Mouse (Mus musculus) midbrain, embryonic 16.5 days (tissue): ENCODE data around the gene Sh3kbp1. TPM values are rescaled to one million over a fixed set of nuclear protein-coding genes. Genes with fewer than 3 reads are reported as not detected.

Experiments
- ATAC-seq: fragments of 200-750 bp; cut with Nextera tagmentation; 2 replicates; pipeline ENCODE4 v1.8.0; 2017; ENCODE audit warnings: moderate TSS enrichment
- H3K27ac ChIP-seq: fragments of 300-500 bp; sonication (generic); 2 replicates; pipeline ENCODE4 v1.5.1; 2014; ENCODE audit warnings: mild to moderate bottlenecking, low read length, mixed read lengths
- H3K27me3 ChIP-seq: fragments of 300-500 bp; sonication (generic); 2 replicates; pipeline ENCODE4 v1.6.1; 2014; ENCODE audit warnings: low read depth, low read length, mixed read lengths; ENCODE audit not compliant: control insufficient read depth, insufficient read depth
- H3K36me3 ChIP-seq: fragments of 300-500 bp; sonication (generic); 2 replicates; pipeline ENCODE4 v1.6.1; 2014; ENCODE audit warnings: mild to moderate bottlenecking, low read length, moderate library complexity, mixed read lengths; ENCODE audit not compliant: control insufficient read depth, insufficient read depth
- H3K4me1 ChIP-seq: fragments of 300-500 bp; sonication (generic); 2 replicates; pipeline ENCODE4 v1.6.1; 2014; ENCODE audit warnings: mild to moderate bottlenecking, low read length, mixed read lengths; ENCODE audit not compliant: control insufficient read depth, insufficient read depth
- H3K4me2 ChIP-seq: fragments of 300-500 bp; sonication (generic); 2 replicates; pipeline ENCODE4 v1.6.1; 2014; ENCODE audit warnings: mild to moderate bottlenecking, low read length, mixed read lengths
- H3K4me3 ChIP-seq: fragments of 300-500 bp; sonication (generic); 2 replicates; pipeline ENCODE4 v1.5.1; 2014; ENCODE audit warnings: low read depth, mild to moderate bottlenecking, low read length, moderate library complexity, mixed read lengths
- H3K9ac ChIP-seq: fragments of 300-500 bp; sonication (generic); 2 replicates; pipeline ENCODE4 v1.6.1; 2014; ENCODE audit warnings: low read depth, low read length, mixed read lengths
- H3K9me3 ChIP-seq: fragments of 300-500 bp; sonication (generic); replicated peaks from 2 replicates; pipeline ENCODE4 v1.6.1; 2014; ENCODE audit warnings: mild to moderate bottlenecking, low read length, mixed read lengths; ENCODE audit not compliant: control insufficient read depth, poor library complexity, severe bottlenecking
- WGBS: fragments of 180-500 bp; shearing (Covaris S2); extraction: QIAGEN DNeasy Blood & Tissue Kit; methylation state at CpG from one replicate; pipeline ENCODE4 v1.1.7; 2014; 5-methylcytosine and 5-hydroxymethylcytosine counted together
- polyA plus RNA-seq: library from polyadenylated mRNA; unstranded; fragments of >200 nt; fragmentation: Nextera tagmentation; extraction: Ambion mirVana; gene quantifications from 2 replicates; pipeline ENCODE4 v1.2.1, GENCODE M21; 2015

Sh3kbp1 gene
- polyA plus RNA-seq, 1 experiment from 2014 or later: 46.3 TPM

GRCm38 (mm10) chrX:159744620-159745019 lies 117.5 kb downstream of the Sh3kbp1 start:
- Histone ChIP-seq H3K9me3 (no peaks in the 10 kb centered on the region), H3K27ac (no peak overlapping the region), H3K4me3 (no peak overlapping the region), H3K27me3 (no peaks in the 10 kb centered on the region), H3K4me1 (no peaks in the 10 kb centered on the region), H3K4me2 (no peak overlapping the region), H3K9ac (no peak overlapping the region), H3K36me3 (no peaks in the 10 kb centered on the region)
- ATAC-seq: no peak
- WGBS: 27% methylated on average over 3 of the region's 3 CpGs

- Histone ChIP-seq H3K27ac (no peak overlapping the region), H3K9me3 (no peaks in the 10 kb centered on the region), H3K36me3 (no peaks in the 10 kb centered on the region), H3K4me2 (no peak overlapping the region), H3K27me3 (no peaks in the 10 kb centered on the region), H3K4me3 (no peak overlapping the region), H3K4me1 (no peaks in the 10 kb centered on the region), H3K9ac (no peak overlapping the region)
- no peak for ATAC-seq
- 89% methylated on average over 1 of the region's 1 CpGs for WGBS
These were observed 124.8 kb downstream of the Sh3kbp1 start for GRCm38 (mm10) chrX:159751834-159752233.

DNA sequence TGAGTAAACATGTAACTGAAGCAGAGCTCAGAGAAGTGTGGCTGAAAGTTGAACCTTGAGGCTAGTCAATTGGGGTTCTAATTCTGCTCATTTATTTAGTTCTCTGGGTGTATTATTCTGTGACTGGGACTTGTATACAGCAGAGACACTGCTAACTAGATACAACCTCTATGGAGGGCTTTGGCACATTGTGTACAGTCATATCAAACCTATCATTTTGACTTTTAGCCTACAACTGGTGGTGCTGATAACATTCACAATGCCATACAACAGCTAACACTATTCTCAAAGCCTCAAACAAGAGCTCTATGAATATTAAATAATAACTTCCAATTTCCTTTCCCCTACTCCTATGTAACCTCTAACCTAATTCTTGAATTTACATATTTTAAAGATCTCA lies 129.2 kb downstream of the Sh3kbp1 start:
- no peak overlapping the region for H3K9ac ChIP-seq
- H3K27me3 ChIP-seq: no peaks in the 10 kb centered on the region
- no peak overlapping the region for H3K4me3 ChIP-seq
- ATAC-seq: no peak
- H3K36me3 ChIP-seq: no peaks in the 10 kb centered on the region
- no peak overlapping the region for H3K4me2 ChIP-seq
- H3K9me3 ChIP-seq: no peaks in the 10 kb centered on the region
- no peak overlapping the region for H3K27ac ChIP-seq
- H3K4me1 ChIP-seq: no peaks in the 10 kb centered on the region

- Histone ChIP-seq H3K4me2 (no peak overlapping the region), H3K4me1 (no peaks in the 10 kb centered on the region), H3K9me3 (no peaks in the 10 kb centered on the region), H3K36me3 (no peaks in the 10 kb centered on the region), H3K4me3 (no peak overlapping the region), H3K27ac (no peak overlapping the region), H3K9ac (no peak overlapping the region), H3K27me3 (no peaks in the 10 kb centered on the region)
- no peak for ATAC-seq
- WGBS: 89% methylated on average over 7 of the region's 7 CpGs
These were observed 130.1 kb downstream of the Sh3kbp1 start for GRCm38 (mm10) chrX:159756901-159757821.

DNA sequence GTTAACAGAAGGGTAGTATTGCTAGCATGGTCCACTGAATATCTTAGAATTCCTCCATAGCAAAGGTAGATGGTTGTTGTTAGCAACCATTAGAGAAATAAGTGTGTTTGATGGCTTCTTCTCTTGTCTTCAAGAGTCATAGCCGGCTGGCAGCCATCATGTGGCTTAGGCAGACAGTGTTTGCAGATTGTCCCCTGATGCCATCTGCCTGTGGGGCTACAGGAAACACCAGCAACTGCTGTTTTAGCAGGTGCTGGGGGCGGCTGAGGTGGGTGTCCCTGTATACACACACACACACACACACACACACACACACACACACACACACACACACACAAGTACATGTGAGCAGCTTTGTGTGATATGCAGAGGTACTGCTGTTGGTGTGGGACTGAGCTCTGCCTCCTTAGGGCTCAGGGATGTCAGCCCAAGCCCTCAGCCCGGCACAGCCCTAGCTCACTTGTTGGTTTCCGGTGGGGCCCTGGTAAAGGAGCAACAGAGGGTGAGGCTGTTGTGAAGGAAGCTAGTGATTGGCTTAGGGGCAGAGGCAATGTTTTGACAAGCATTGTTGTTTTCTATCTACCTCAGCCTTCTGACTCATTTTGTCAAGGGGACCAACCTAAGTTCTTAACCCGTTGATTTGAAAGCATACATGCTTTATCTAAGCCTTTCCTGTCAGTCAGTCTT lies 130.9 kb downstream of the Sh3kbp1 start:
- no peak overlapping the region for H3K4me2 ChIP-seq
- no peaks in the 10 kb centered on the region for H3K4me1 ChIP-seq
- H3K9me3 ChIP-seq: no peaks in the 10 kb centered on the region
- no peak overlapping the region for H3K9ac ChIP-seq
- ATAC-seq: no peak
- no peak overlapping the region for H3K27ac ChIP-seq
- no peaks in the 10 kb centered on the region for H3K27me3 ChIP-seq
- 90% methylated on average over 5 of the region's 5 CpGs for WGBS
- no peaks in the 10 kb centered on the region for H3K36me3 ChIP-seq
- H3K4me3 ChIP-seq: no peak overlapping the region

DNA sequence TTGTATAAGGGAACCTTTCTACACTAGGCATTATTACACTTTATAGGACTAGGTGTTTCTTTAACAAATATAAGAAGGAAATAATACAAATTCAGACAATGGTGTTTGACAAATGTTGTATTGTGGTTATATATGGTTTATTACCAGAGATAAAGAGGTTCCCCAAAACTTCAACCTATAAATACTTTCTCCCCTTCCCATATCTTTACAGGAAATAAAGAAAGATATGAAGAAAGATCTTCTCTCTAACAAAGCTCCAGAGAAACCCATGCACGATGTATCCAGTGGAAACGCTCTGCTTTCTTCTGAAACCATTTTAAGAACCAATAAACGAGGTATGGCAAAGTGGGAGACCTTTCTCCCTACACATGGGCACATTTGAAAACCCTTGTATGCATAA lies 136.7 kb downstream of the Sh3kbp1 start:
- no peaks in the 10 kb centered on the region; the same call in 1 of the 2 replicates for H3K27me3 ChIP-seq
- H3K9me3 ChIP-seq: no peaks in the 10 kb centered on the region
- no peak overlapping the region for H3K27ac ChIP-seq
- no peaks in the 10 kb centered on the region for H3K36me3 ChIP-seq
- ATAC-seq: no peak
- 79% methylated on average over 3 of the region's 3 CpGs for WGBS
- H3K4me2 ChIP-seq: no peak overlapping the region
- H3K4me3 ChIP-seq: no peak overlapping the region
- H3K4me1 ChIP-seq: no peaks in the 10 kb centered on the region
- no peak overlapping the region for H3K9ac ChIP-seq

GRCm38 (mm10) chrX:159765850-159766249 lies 138.8 kb downstream of the Sh3kbp1 start:
- Histone ChIP-seq H3K9me3 (no peaks in the 10 kb centered on the region), H3K4me2 (no peak overlapping the region), H3K36me3 (no peaks in the 10 kb centered on the region), H3K4me3 (no peak overlapping the region), H3K4me1 (no peaks in the 10 kb centered on the region), H3K27me3 (no peaks in the 10 kb centered on the region; the same call in 1 of the 2 replicates), H3K27ac (no peak overlapping the region), H3K9ac (no peak overlapping the region)
- 48% methylated on average over 1 of the region's 1 CpGs for WGBS
- ATAC-seq: no peak

- Histone ChIP-seq H3K36me3 (no peaks in the 10 kb centered on the region), H3K27me3 (no peaks in the 10 kb centered on the region; the same call in none of the 2 replicates), H3K4me1 (no peaks in the 10 kb centered on the region), H3K4me2 (no peak overlapping the region), H3K9me3 (no peaks in the 10 kb centered on the region), H3K9ac (no peak overlapping the region), H3K4me3 (no peak overlapping the region), H3K27ac (no peak overlapping the region)
- WGBS: 38% methylated on average over 2 of the region's 2 CpGs
- ATAC-seq: no peak
These were observed 141.9 kb downstream of the Sh3kbp1 start for GRCm38 (mm10) chrX:159769005-159769404.

DNA sequence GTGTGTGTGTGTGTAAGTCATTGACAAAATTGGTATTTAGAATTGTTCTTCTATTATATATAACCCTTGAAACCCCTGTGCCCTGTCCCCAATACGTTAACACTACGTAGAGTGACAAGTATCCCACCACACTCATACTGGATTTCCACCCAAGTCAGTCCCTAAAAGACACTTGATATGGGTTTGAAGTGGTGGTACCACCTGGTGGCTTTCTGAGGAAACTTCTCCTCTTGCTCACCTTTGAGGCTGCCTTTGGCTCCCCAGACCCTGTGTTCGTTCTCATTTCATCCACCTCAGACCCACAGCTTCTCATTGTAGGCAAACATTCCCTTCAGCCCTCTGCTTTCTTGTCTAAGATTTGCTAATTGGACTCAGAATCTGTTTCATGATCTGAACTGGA lies 142.7 kb downstream of the Sh3kbp1 start:
- no peak overlapping the region for H3K27ac ChIP-seq
- no peaks in the 10 kb centered on the region; the same call in none of the 2 replicates for H3K27me3 ChIP-seq
- no peak overlapping the region for H3K4me3 ChIP-seq
- ATAC-seq: no peak
- no peaks in the 10 kb centered on the region for H3K4me1 ChIP-seq
- H3K9ac ChIP-seq: no peak overlapping the region
- no peak overlapping the region for H3K4me2 ChIP-seq
- H3K36me3 ChIP-seq: no peaks in the 10 kb centered on the region
- 92% methylated on average over 3 of the region's 3 CpGs for WGBS
- H3K9me3 ChIP-seq: no peaks in the 10 kb centered on the region
